Mouse (Mus musculus): ENCODE measurements around the gene Ubash3b. TPM values are rescaled to one million over a fixed set of nuclear protein-coding genes. Genes with fewer than 3 reads are reported as not detected.

Gene Ubash3b
- polyA plus RNA-seq, 1 experiment from 2014 or later: 9.6 TPM

- WGBS: 66% methylated on average over 3 of the region's 3 CpGs
- H3K9me3 ChIP-seq (ENCODE audit: control insufficient read depth, low read length): no peaks in the 10 kb centered on the region
- H3K27ac ChIP-seq (replicated peaks in 1 of 2; ENCODE audit: control insufficient read depth in 1 of 2, insufficient read depth in 1 of 2, low read depth in 2 of 2, low read length in 2 of 2): no peak overlapping the region
- H3K9ac ChIP-seq (ENCODE audit: low read length): no peak overlapping the region
- H3K36me3 ChIP-seq (ENCODE audit: control insufficient read depth, insufficient read depth, low read length): no peaks in the 10 kb centered on the region
- ATAC-seq (ENCODE audit: insufficient number of reproducible peaks, insufficient read depth, low FRiP score, low read depth): no peak
- no peaks in the 10 kb centered on the region for H3K27me3 ChIP-seq (ENCODE audit: control insufficient read depth, insufficient read depth, low read length)
- H3K4me1 ChIP-seq (ENCODE audit: control insufficient read depth in 2 of 2, insufficient read depth in 2 of 2, low read length in 2 of 2): peaks cover 12 to 28% of the 10 kb centered on the region in 2 experiments
- no peak overlapping the region for H3K4me3 ChIP-seq (ENCODE audit: control insufficient read depth in 1 of 2, insufficient read depth in 1 of 2, low read depth in 1 of 2, low read length in 2 of 2)
- no peak overlapping the region for H3K4me2 ChIP-seq (ENCODE audit: low read length)
Observed at GRCm38 (mm10) chr9:41143115-41143514, 18.4 kb downstream of the Ubash3b start.

GRCm38 (mm10) chr9:41141026-41141425, 20.5 kb downstream of the Ubash3b start:
- peaks cover 9 to 28% of the 10 kb centered on the region in 2 experiments for H3K4me1 ChIP-seq (ENCODE audit: control insufficient read depth in 2 of 2, insufficient read depth in 2 of 2, low read length in 2 of 2)
- H3K4me3 ChIP-seq (ENCODE audit: control insufficient read depth in 1 of 2, insufficient read depth in 1 of 2, low read depth in 1 of 2, low read length in 2 of 2): no peak overlapping the region
- no peak overlapping the region for H3K4me2 ChIP-seq (ENCODE audit: low read length)
- WGBS: 74% methylated on average over 2 of the region's 2 CpGs
- no peaks in the 10 kb centered on the region for H3K27me3 ChIP-seq (ENCODE audit: control insufficient read depth, insufficient read depth, low read length)
- H3K36me3 ChIP-seq (ENCODE audit: control insufficient read depth, insufficient read depth, low read length): no peaks in the 10 kb centered on the region
- no peak overlapping the region for H3K27ac ChIP-seq (replicated peaks in 1 of 2; ENCODE audit: control insufficient read depth in 1 of 2, insufficient read depth in 1 of 2, low read depth in 2 of 2, low read length in 2 of 2)
- no peak overlapping the region for H3K9ac ChIP-seq (ENCODE audit: low read length)
- H3K9me3 ChIP-seq (ENCODE audit: control insufficient read depth, low read length): no peaks in the 10 kb centered on the region
- ATAC-seq (ENCODE audit: insufficient number of reproducible peaks, insufficient read depth, low FRiP score, low read depth): no peak

DNA sequence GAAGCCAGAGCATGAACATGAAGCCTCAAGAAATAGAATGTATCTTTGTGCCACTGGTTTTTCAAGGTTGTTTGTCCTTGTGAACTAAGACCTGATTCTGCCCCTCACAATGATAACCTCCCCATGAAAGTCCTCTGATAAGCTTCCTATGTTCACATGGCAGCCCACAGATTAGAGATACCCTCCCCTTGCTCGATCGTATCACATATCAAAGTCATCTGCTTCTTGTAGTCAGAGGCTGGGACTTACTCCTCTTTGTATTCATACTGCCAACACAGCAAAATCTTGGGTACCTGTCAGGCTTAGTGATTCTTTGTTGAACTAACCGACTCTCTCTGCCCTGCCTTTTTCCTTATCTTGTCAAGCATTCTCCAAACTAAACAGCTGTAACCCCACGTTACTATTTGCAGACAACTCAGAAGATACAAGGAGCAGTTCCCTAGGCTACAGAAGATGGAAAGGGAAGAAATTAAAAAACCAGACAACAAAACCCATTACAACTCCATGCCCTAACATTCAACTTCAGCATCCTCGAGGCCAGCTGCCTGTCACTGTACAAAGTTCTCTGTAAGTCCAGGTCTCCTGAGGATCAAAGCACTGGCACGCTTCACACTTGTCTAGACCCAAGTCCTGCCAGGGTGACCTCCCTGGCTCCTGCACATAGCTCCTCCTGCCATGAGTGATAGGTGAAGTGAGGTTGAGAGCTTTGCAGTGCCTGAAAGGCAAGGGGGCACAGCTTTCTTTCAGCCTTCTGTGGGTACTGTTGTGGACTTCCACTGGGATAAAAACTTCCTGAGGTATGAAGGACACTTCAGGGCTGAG, 22.3 kb downstream of the Ubash3b start:
- H3K4me1 ChIP-seq (ENCODE audit: control insufficient read depth in 2 of 2, insufficient read depth in 2 of 2, low read length in 2 of 2): peaks cover 9 to 28% of the 10 kb centered on the region in 2 experiments

GRCm38 (mm10) chr9:41136691-41137467, 24.6 kb downstream of the Ubash3b start:
- Histone ChIP-seq H3K36me3 (ENCODE audit: control insufficient read depth, insufficient read depth, low read length) (no peaks in the 10 kb centered on the region), H3K27me3 (ENCODE audit: control insufficient read depth, insufficient read depth, low read length) (no peaks in the 10 kb centered on the region), H3K9me3 (ENCODE audit: control insufficient read depth, low read length) (no peaks in the 10 kb centered on the region), H3K4me3 (ENCODE audit: control insufficient read depth in 1 of 2, insufficient read depth in 1 of 2, low read depth in 1 of 2, low read length in 2 of 2) (no peak overlapping the region), H3K4me2 (ENCODE audit: low read length) (no peak overlapping the region), H3K27ac (replicated peaks in 1 of 2; ENCODE audit: control insufficient read depth in 1 of 2, insufficient read depth in 1 of 2, low read depth in 2 of 2, low read length in 2 of 2) (no peak overlapping the region), H3K4me1 (ENCODE audit: control insufficient read depth in 2 of 2, insufficient read depth in 2 of 2, low read length in 2 of 2) (peaks cover 9 to 28% of the 10 kb centered on the region in 2 experiments), H3K9ac (ENCODE audit: low read length) (no peak overlapping the region)
- 52% methylated on average over 7 of the region's 7 CpGs for WGBS
- ATAC-seq (ENCODE audit: insufficient number of reproducible peaks, insufficient read depth, low FRiP score, low read depth): no peak

More for the DNA sequence above, 22.3 kb downstream of the Ubash3b start:
- no peak overlapping the region for H3K9ac ChIP-seq (ENCODE audit: low read length)
- 12% methylated on average over 6 of the region's 6 CpGs for WGBS
- no peaks in the 10 kb centered on the region for H3K36me3 ChIP-seq (ENCODE audit: control insufficient read depth, insufficient read depth, low read length)
- H3K9me3 ChIP-seq (ENCODE audit: control insufficient read depth, low read length): no peaks in the 10 kb centered on the region
- no peak for ATAC-seq (ENCODE audit: insufficient number of reproducible peaks, insufficient read depth, low FRiP score, low read depth)
- H3K27me3 ChIP-seq (ENCODE audit: control insufficient read depth, insufficient read depth, low read length): no peaks in the 10 kb centered on the region
- no peak overlapping the region for H3K27ac ChIP-seq (replicated peaks in 1 of 2; ENCODE audit: control insufficient read depth in 1 of 2, insufficient read depth in 1 of 2, low read depth in 2 of 2, low read length in 2 of 2)
- H3K4me2 ChIP-seq (ENCODE audit: low read length): no peak overlapping the region
- no peak overlapping the region for H3K4me3 ChIP-seq (ENCODE audit: control insufficient read depth in 1 of 2, insufficient read depth in 1 of 2, low read depth in 1 of 2, low read length in 2 of 2)

GRCm38 (mm10) chr9:41136273-41136672, 25.2 kb downstream of the Ubash3b start:
- no peak overlapping the region for H3K27ac ChIP-seq (replicated peaks in 1 of 2; ENCODE audit: control insufficient read depth in 1 of 2, insufficient read depth in 1 of 2, low read depth in 2 of 2, low read length in 2 of 2)
- 90% methylated on average over 2 of the region's 2 CpGs for WGBS
- ATAC-seq (ENCODE audit: insufficient number of reproducible peaks, insufficient read depth, low FRiP score, low read depth): no peak
- H3K4me1 ChIP-seq (ENCODE audit: control insufficient read depth in 2 of 2, insufficient read depth in 2 of 2, low read length in 2 of 2): peaks cover 9 to 28% of the 10 kb centered on the region in 2 experiments
- H3K9me3 ChIP-seq (ENCODE audit: control insufficient read depth, low read length): no peaks in the 10 kb centered on the region
- H3K9ac ChIP-seq (ENCODE audit: low read length): no peak overlapping the region
- H3K4me3 ChIP-seq (ENCODE audit: control insufficient read depth in 1 of 2, insufficient read depth in 1 of 2, low read depth in 1 of 2, low read length in 2 of 2): no peak overlapping the region
- no peaks in the 10 kb centered on the region for H3K27me3 ChIP-seq (ENCODE audit: control insufficient read depth, insufficient read depth, low read length)
- H3K4me2 ChIP-seq (ENCODE audit: low read length): no peak overlapping the region
- no peaks in the 10 kb centered on the region for H3K36me3 ChIP-seq (ENCODE audit: control insufficient read depth, insufficient read depth, low read length)

DNA sequence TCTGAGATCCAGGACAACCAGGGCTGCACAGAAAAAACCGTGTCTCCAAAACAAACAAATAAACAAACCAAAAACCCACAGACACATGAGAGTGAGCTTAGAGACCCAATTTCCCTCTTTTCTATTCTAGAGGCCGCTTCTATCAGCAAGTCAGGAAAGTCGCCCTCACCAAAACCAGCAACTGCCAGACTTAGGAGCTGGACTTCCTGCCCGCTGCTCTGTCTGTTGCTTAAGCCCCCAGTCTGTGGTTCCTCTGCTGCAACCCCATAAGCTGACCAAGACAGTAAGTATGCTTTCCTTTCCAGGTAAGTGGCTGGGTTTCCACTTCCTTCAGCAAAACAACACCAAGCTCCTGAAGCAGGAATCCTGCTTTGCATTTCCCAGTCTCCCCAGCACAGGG, 26.6 kb downstream of the Ubash3b start:
- Histone ChIP-seq H3K4me1 (ENCODE audit: control insufficient read depth in 2 of 2, insufficient read depth in 2 of 2, low read length in 2 of 2) (peaks cover 15 to 35% of the 10 kb centered on the region in 2 experiments), H3K9me3 (ENCODE audit: control insufficient read depth, low read length) (no peaks in the 10 kb centered on the region), H3K4me3 (ENCODE audit: control insufficient read depth in 1 of 2, insufficient read depth in 1 of 2, low read depth in 1 of 2, low read length in 2 of 2) (no peak overlapping the region), H3K36me3 (ENCODE audit: control insufficient read depth, insufficient read depth, low read length) (no peaks in the 10 kb centered on the region), H3K27ac (replicated peaks in 1 of 2; ENCODE audit: control insufficient read depth in 1 of 2, insufficient read depth in 1 of 2, low read depth in 2 of 2, low read length in 2 of 2) (no peak overlapping the region), H3K9ac (ENCODE audit: low read length) (no peak overlapping the region), H3K27me3 (ENCODE audit: control insufficient read depth, insufficient read depth, low read length) (no peaks in the 10 kb centered on the region), H3K4me2 (ENCODE audit: low read length) (no peak overlapping the region)
- 71% methylated on average over 4 of the region's 4 CpGs for WGBS
- no peak for ATAC-seq (ENCODE audit: insufficient number of reproducible peaks, insufficient read depth, low FRiP score, low read depth)

- H3K4me3 ChIP-seq (ENCODE audit: control insufficient read depth in 1 of 2, insufficient read depth in 1 of 2, low read depth in 1 of 2, low read length in 2 of 2): no peak overlapping the region
- 76% methylated on average over 8 of the region's 8 CpGs for WGBS
Observed at GRCm38 (mm10) chr9:41130563-41130962, 30.9 kb downstream of the Ubash3b start.

More at GRCm38 (mm10) chr9:41130563-41130962, 30.9 kb downstream of the Ubash3b start:
- no peak for ATAC-seq (ENCODE audit: insufficient number of reproducible peaks, insufficient read depth, low FRiP score, low read depth)
- Histone ChIP-seq H3K9ac (ENCODE audit: low read length) (no peak overlapping the region), H3K27ac (replicated peaks in 1 of 2; ENCODE audit: control insufficient read depth in 1 of 2, insufficient read depth in 1 of 2, low read depth in 2 of 2, low read length in 2 of 2) (no peak overlapping the region), H3K36me3 (ENCODE audit: control insufficient read depth, insufficient read depth, low read length) (no peaks in the 10 kb centered on the region), H3K4me1 (ENCODE audit: control insufficient read depth in 2 of 2, insufficient read depth in 2 of 2, low read length in 2 of 2) (peaks cover 6% of the 10 kb centered on the region in 2 experiments; a peak in 1 of 4 replicates), H3K9me3 (ENCODE audit: control insufficient read depth, low read length) (no peaks in the 10 kb centered on the region), H3K27me3 (ENCODE audit: control insufficient read depth, insufficient read depth, low read length) (no peaks in the 10 kb centered on the region), H3K4me2 (ENCODE audit: low read length) (no peak overlapping the region)
